In the genomic region with DNA sequence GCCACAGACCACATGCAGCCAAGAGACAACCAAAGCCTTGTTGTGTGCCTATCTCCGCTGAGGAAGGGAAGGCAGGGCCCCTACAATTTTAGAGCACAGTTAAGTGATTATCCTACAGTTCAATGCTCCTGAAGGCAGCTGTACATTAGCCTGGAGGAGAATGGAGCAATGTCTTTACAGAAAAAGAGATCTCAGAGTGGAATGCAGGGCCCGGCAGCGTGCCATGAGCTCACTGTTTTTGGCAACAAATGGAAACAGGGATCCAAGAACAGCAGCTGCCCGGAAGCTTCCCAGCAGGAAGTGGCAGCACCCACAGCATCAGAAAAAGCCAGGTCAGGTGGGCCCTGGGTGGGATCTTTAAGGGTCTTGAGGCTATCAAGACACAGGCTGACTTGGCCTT, we compare ENCODE assay signal across 10 mouse cellular contexts. TPM values are rescaled to one million over a fixed set of nuclear protein-coding genes. Genes with fewer than 3 reads are reported as not detected.
DNase-seq lines count a peak whose midpoint lies in the region; ATAC-seq and TF ChIP-seq lines count a peak whose summit lies in the region.
"Had no signal": no experiment of that assay in that cellular context is flagged by ENCODE, and none has a peak within 500 bp of the region (broad histone marks: within the 10 kb centered on the region; RNA-seq: fewer than 3 reads in every experiment).

No protein-coding gene starts in this region.

- no peaks in the 10 kb centered on the region for H3K9me3 ChIP-seq in liver, postnatal 0 days (ENCODE audit: low read length)
- H3K9me3 ChIP-seq: embryonic facial prominence, embryonic 12.5 days had no signal

- H3K4me3 ChIP-seq in liver, postnatal 0 days (ENCODE audit: low read depth, low read length): no peak overlapping the region
- H3K4me3 ChIP-seq: embryonic facial prominence, embryonic 12.5 days had no signal

- no peak for TF ChIP-seq POLR2A in brain, embryonic 14.5 days (IDR thresholded peaks at IDR 0.05; ENCODE audit: borderline replicate concordance, extremely low read depth, insufficient read depth, insufficient read length, poor library complexity, severe bottlenecking)

- peak; percentile 25 for DNase-seq in kidney, postnatal 14 days
- no peak for DNase-seq in kidney, adult 9 months
- DNase-seq in brain, embryonic 14.5 days (ENCODE audit: low read depth): peak; percentile 91
- peak; percentile 27 for DNase-seq in gastrocnemius, adult 18-20 months (ENCODE audit: low spot score)
- peak; percentile 56 to 68 for DNase-seq in layer of hippocampus, postnatal 10 days (ENCODE audit: low spot score in 2 of 2)
- no peak for DNase-seq in cerebellum, postnatal 36 days
- DNase-seq in liver, postnatal 0 days: no peak

- no peak overlapping the region for H3K27ac ChIP-seq in liver, postnatal 0 days (ENCODE audit: low read depth)
- H3K27ac ChIP-seq: embryonic facial prominence, embryonic 12.5 days had no signal

- H3K36me3 ChIP-seq in liver, postnatal 0 days (replicated peaks; ENCODE audit: insufficient read depth, low read length): no peaks in the 10 kb centered on the region
- H3K36me3 ChIP-seq: embryonic facial prominence, embryonic 12.5 days had no signal

- 89% methylated on average over 4 of the region's 4 CpGs for WGBS in liver, postnatal 0 days (ENCODE audit: insufficient replicate concordance)

- ATAC-seq in erythroblast, adult 5-6 weeks (replicated peaks; ENCODE audit: low FRiP score, poor library complexity, severe bottlenecking): no peak
- ATAC-seq in liver, postnatal 0 days: no peak
- ATAC-seq: Patski had no signal

- H3K27me3 ChIP-seq in liver, postnatal 0 days (ENCODE audit: insufficient read depth, low read length): no peaks in the 10 kb centered on the region
- H3K27me3 ChIP-seq: embryonic facial prominence, embryonic 12.5 days; Patski had no signal

- H3K4me1 ChIP-seq in liver, postnatal 0 days (ENCODE audit: insufficient read depth): no peaks in the 10 kb centered on the region
- H3K4me1 ChIP-seq: embryonic facial prominence, embryonic 12.5 days had no signal

- TF ChIP-seq CTCF in brain, embryonic 14.5 days (IDR thresholded peaks at IDR 0.05; ENCODE audit: borderline replicate concordance, extremely low read depth, insufficient read depth, insufficient read length): no peak
- TF ChIP-seq CTCF in liver, postnatal 0 days (IDR thresholded peaks at IDR 0.05; ENCODE audit: low read depth): no peak

- no peak for TF ChIP-seq EP300 in liver, postnatal 0 days (IDR thresholded peaks at IDR 0.05; ENCODE audit: low read depth)

- H3K4me2 ChIP-seq in liver, postnatal 0 days (ENCODE audit: low read depth, low read length): no peak overlapping the region
- H3K4me2 ChIP-seq: embryonic facial prominence, embryonic 12.5 days had no signal

- no peak overlapping the region for H3K9ac ChIP-seq in liver, postnatal 0 days (replicated peaks)
- H3K9ac ChIP-seq: embryonic facial prominence, embryonic 12.5 days had no signal

RNA-seq across cellular contexts. Expression of gene Gm10260, which starts 3.4 kb away (rescaled TPM):
- 2.2 and 4.8 TPM in 2 replicates for polyA plus RNA-seq in brain, embryonic 14.5 days (2012; rRNA removed)
- total RNA-seq in gastrocnemius, adult 18-20 months (2021): 100 to 1,000 TPM; 110 to 122 TPM
- total RNA-seq in layer of hippocampus, postnatal 10 days (2021): 100 to 1,000 TPM; 124 to 137 TPM
- total RNA-seq in erythroblast, adult 5-6 weeks (2015; ENCODE audit: low replicate concordance): 13.2 and 21.1 TPM in 2 replicates
- total RNA-seq in erythroblast, adult 5-6 weeks (2017; ENCODE audit: low replicate concordance): 4.6 and 5.9 TPM in 2 replicates
- polyA plus RNA-seq in liver, postnatal 0 days (2015; fragmentation: Nextera tagmentation; extraction: Ambion mirVana): 5.5 and 5.6 TPM in 2 replicates

Comparison
In these comparisons a context has a peak if more than half of its experiments do, and no peak if none do; other contexts are left out.
1. DNase-seq: peak in kidney, postnatal 14 days (single experiment), brain, embryonic 14.5 days (single experiment), gastrocnemius, adult 18-20 months (single experiment) and layer of hippocampus, postnatal 10 days (2 of 2); none in kidney, adult 9 months (single experiment), cerebellum, postnatal 36 days (0 of 2) and liver, postnatal 0 days (single experiment).
2. RNA of gene Gm10260, which starts 3.4 kb away (total RNA-seq): 124 to 137 TPM in layer of hippocampus, postnatal 10 days and 110 to 122 TPM in gastrocnemius, adult 18-20 months; 4.6 to 21.1 TPM in erythroblast, adult 5-6 weeks; every median in the first group is over 4 times any median in the second.